Mouse (Mus musculus): ENCODE measurements around the gene Haus4. TPM values are rescaled to one million over a fixed set of nuclear protein-coding genes. Genes with fewer than 3 reads are reported as not detected.

Haus4 gene
- total and polyA plus RNA-seq, 2 experiments from 2014 or later, result 13.7 to 14.3 TPM

DNA sequence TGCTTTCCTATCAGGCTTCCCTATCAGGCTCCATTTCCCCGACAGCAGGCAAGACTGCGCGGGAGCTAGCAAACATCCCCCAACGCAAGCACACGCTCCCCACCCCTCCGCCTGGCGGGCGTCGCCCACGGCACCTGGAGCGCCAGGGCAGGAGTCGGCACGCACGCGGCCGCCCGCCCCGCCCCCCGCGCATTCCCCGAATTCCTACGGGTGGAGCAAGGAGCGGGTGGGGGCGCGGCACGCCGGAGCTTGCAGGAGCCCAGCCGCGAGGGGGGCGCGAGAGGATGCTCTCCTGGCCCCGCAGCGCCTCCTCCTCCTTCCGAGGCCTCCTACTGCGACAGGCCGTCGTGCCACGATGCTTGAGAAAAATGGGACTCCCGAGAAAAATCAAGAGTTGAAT is 21.2 kb upstream of the Haus4 start:
- H3K27me3 ChIP-seq (ENCODE audit: insufficient read depth, low read length), result peaks cover 36% of the 10 kb centered on the region
- peak overlapping the region; percentile 52 for H3K4me3 ChIP-seq (ENCODE audit: low read depth, low read length)
- H3K36me3 ChIP-seq (ENCODE audit: insufficient read depth, low read length), result no peaks in the 10 kb centered on the region
- under 1% methylated on average over 35 of the region's 39 CpGs for WGBS
- ATAC-seq (ENCODE audit: low FRiP score), result no peak
- H3K4me2 ChIP-seq (ENCODE audit: low read depth, low read length, poor library complexity, severe bottlenecking), result peak overlapping the region; percentile 83
- 0 out of 2 replicates have a peak overlapping the region, but pooled peaks have one; percentile 36 for H3K9ac ChIP-seq (replicated peaks; ENCODE audit: low read length, poor library complexity, severe bottlenecking)
- TF ChIP-seq CTCF (IDR thresholded peaks at IDR 0.05), result no peak
- no peak overlapping the region for H3K27ac ChIP-seq (ENCODE audit: low read depth, low read length)
- H3K4me1 ChIP-seq (ENCODE audit: insufficient read depth, low read length), result 0 out of 2 replicates have a peak, but pooled peaks cover 4% of the 10 kb centered on the region
- H3K9me3 ChIP-seq (ENCODE audit: low read length), result no peaks in the 10 kb centered on the region
- DNase-seq (ENCODE audit: low spot score), result no peak

DNA sequence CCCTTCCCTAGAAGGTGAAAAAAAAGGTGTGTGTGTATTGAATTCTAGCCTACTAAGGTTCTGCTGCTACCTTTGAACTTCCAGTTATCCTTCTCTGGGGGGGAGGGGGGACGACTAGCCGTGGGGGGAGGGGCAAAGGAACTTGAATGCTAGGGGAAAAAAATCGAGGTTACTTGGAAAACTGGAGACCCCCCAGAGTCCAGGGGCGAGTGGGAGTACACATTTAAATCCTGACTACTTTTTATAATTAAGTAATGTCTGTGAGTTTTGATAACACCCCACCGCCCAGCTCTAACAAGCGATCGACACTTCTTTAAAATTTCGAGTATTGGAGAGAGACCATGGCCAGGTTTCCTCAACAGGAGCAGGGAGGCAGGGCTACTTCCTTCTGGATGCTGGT is 20.6 kb upstream of the Haus4 start:
- Histone ChIP-seq H3K27me3 (ENCODE audit: insufficient read depth, low read length) (peaks cover 36% of the 10 kb centered on the region), H3K4me3 (ENCODE audit: low read depth, low read length) (peak overlapping the region; percentile 52; the same call in 1 of the 2 replicates), H3K9me3 (ENCODE audit: low read length) (no peaks in the 10 kb centered on the region), H3K27ac (ENCODE audit: low read depth, low read length) (no peak overlapping the region), H3K36me3 (ENCODE audit: insufficient read depth, low read length) (no peaks in the 10 kb centered on the region), H3K4me1 (ENCODE audit: insufficient read depth, low read length) (0 out of 2 replicates have a peak, but pooled peaks cover 4% of the 10 kb centered on the region), H3K4me2 (ENCODE audit: low read depth, low read length, poor library complexity, severe bottlenecking) (peak overlapping the region; percentile 83), H3K9ac (replicated peaks; ENCODE audit: low read length, poor library complexity, severe bottlenecking) (no peak overlapping the region)
- no peak for TF ChIP-seq CTCF (IDR thresholded peaks at IDR 0.05)
- DNase-seq (ENCODE audit: low spot score) (no peak), ATAC-seq (ENCODE audit: low FRiP score) (no peak)
- WGBS, result 7% methylated on average over 8 of the region's 8 CpGs

DNA sequence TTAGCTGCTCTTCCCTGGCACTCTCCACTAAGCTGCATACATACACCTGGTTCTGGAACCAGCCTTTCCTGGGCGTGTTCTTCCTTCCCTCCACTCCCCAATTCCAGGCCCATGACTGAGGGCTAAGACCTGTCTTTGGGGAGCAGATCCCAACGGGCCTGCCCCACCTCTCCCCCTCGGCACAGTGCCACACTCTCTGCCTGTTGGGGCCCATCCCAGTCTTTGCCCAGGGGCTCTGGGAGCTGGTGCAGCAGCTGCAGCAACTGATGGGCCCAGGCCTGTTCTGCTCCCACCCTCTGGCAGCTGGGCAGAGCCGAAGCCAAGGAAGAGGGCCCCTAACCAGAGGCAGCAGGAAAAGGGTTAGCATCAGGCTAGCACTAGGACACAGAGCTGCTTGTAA is 19.8 kb upstream of the Haus4 start:
- ATAC-seq (ENCODE audit: low FRiP score) (no peak), DNase-seq (ENCODE audit: low spot score) (peak; percentile 27)
- 0 out of 2 replicates have a peak, but pooled peaks cover 4% of the 10 kb centered on the region for H3K4me1 ChIP-seq (ENCODE audit: insufficient read depth, low read length)
- peaks cover 36% of the 10 kb centered on the region for H3K27me3 ChIP-seq (ENCODE audit: insufficient read depth, low read length)
- no peaks in the 10 kb centered on the region for H3K9me3 ChIP-seq (ENCODE audit: low read length)
- no peak overlapping the region for H3K4me3 ChIP-seq (ENCODE audit: low read depth, low read length)
- 0 out of 2 replicates have a peak overlapping the region, but pooled peaks have one; percentile 12 for H3K4me2 ChIP-seq (ENCODE audit: low read depth, low read length, poor library complexity, severe bottlenecking)
- H3K27ac ChIP-seq (ENCODE audit: low read depth, low read length), result no peak overlapping the region
- no peak overlapping the region for H3K9ac ChIP-seq (replicated peaks; ENCODE audit: low read length, poor library complexity, severe bottlenecking)
- 20% methylated on average over 4 of the region's 4 CpGs for WGBS
- no peak for TF ChIP-seq CTCF (IDR thresholded peaks at IDR 0.05)
- H3K36me3 ChIP-seq (ENCODE audit: insufficient read depth, low read length), result no peaks in the 10 kb centered on the region

DNA sequence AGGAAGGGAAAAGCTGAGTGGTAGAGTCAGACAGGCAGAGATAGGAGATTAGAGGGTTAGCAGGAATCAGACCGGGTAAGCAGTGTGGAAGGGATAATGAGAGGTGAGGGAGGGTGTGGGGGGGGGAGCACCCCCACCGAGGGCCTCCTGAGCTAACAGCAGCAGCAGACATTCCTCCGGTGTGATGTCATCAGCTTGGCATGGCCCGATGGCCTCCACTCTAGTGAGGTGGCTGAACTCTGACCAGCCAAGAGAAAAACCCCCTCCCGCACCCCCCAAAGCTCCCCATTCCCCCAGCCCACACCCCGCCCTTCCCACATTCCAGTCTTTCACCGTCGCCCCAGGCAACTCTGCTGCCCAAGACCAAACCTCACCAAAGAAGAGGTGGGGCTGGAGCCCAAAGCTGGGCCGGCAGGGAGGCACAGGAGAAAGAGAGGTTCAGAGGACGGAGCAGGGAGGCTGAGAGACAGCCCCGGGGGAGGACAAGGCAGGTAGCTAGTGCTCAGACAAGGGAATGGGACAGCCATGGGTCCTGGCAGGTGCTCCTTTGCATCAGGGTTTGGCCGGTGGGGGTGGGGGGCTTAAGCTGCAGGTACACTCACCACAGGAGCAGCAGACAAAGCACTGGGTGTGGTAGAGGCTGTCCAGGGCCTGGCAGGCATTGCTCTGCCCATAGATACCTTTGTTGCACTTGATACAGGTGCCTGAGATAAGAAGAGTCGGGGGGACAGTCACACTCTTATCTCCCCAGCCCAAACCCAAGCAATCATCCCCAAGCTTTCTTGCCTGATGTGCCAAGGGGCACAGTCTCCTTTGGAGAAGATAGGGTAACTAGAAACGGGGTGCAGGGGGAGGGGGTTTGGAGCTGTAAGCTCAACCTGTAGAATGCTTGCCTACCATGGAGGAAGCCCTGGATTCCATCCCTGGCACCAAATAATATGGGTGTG is 18.6 kb upstream of the Haus4 start:
- no peak overlapping the region for H3K9ac ChIP-seq (replicated peaks; ENCODE audit: low read length, poor library complexity, severe bottlenecking)
- 16% methylated on average over 12 of the region's 14 CpGs for WGBS

DNA sequence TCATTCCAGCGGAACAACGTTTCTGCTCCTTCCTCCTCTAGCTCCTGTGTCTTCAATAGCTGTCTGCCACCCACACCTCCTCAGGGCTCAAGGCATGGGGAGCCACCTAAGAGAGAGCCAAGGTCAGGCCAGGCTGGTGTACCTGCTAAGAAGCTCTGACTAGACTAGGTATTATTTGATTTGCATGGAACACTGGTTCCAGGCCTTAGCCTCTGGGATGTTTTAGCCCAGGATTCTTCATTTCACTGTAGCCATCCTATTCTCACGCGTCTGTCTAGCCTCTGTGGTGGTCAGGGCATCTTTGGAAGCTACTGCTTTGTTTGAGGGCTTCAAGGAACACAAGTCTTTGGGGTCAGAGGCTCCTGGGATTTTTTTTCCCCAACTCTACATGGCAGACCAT is 17.7 kb upstream of the Haus4 start:
- Histone ChIP-seq H3K27me3 (ENCODE audit: insufficient read depth, low read length) (peaks cover 34% of the 10 kb centered on the region), H3K4me3 (ENCODE audit: low read depth, low read length) (no peak overlapping the region), H3K36me3 (ENCODE audit: insufficient read depth, low read length) (no peaks in the 10 kb centered on the region), H3K4me1 (ENCODE audit: insufficient read depth, low read length) (0 out of 2 replicates have a peak, but pooled peaks cover 3% of the 10 kb centered on the region), H3K27ac (ENCODE audit: low read depth, low read length) (no peak overlapping the region), H3K4me2 (ENCODE audit: low read depth, low read length, poor library complexity, severe bottlenecking) (no peak overlapping the region), H3K9me3 (ENCODE audit: low read length) (no peaks in the 10 kb centered on the region), H3K9ac (replicated peaks; ENCODE audit: low read length, poor library complexity, severe bottlenecking) (no peak overlapping the region)
- 33% methylated on average over 4 of the region's 4 CpGs for WGBS
- DNase-seq (ENCODE audit: low spot score) (no peak), ATAC-seq (ENCODE audit: low FRiP score) (no peak)
- TF ChIP-seq CTCF (IDR thresholded peaks at IDR 0.05), result no peak

More for the DNA sequence above, 18.6 kb upstream of the Haus4 start:
- ATAC-seq (ENCODE audit: low FRiP score), result no peak
- Histone ChIP-seq H3K4me3 (ENCODE audit: low read depth, low read length) (no peak overlapping the region), H3K4me1 (ENCODE audit: insufficient read depth, low read length) (0 out of 2 replicates have a peak, but pooled peaks cover 4% of the 10 kb centered on the region), H3K27ac (ENCODE audit: low read depth, low read length) (no peak overlapping the region), H3K36me3 (ENCODE audit: insufficient read depth, low read length) (no peaks in the 10 kb centered on the region), H3K4me2 (ENCODE audit: low read depth, low read length, poor library complexity, severe bottlenecking) (peak overlapping the region; percentile 1; the same call in 1 of the 2 replicates), H3K9me3 (ENCODE audit: low read length) (no peaks in the 10 kb centered on the region), H3K27me3 (ENCODE audit: insufficient read depth, low read length) (peaks cover 36% of the 10 kb centered on the region)
- TF ChIP-seq CTCF (IDR thresholded peaks at IDR 0.05), result no peak
- no peak for DNase-seq (ENCODE audit: low spot score)
